Mouse (Mus musculus) cortical plate, adult 2 months (tissue): Measurements from ENCODE around the gene Olfr982.

ENCODE experiments used
- CTCF ChIP-seq: fragments of 200-500 bp; IDR thresholded peaks from 2 replicates; pipeline ENCODE4 v1.5.1; 2011; ENCODE audit warnings: mild to moderate bottlenecking, control low read depth, low read length; ENCODE audit not compliant: insufficient read depth; ENCODE audit errors: extremely low read depth
- POLR2A ChIP-seq: fragments of 200-500 bp; IDR thresholded peaks from 2 replicates; pipeline ENCODE4 v1.6.1; 2011; ENCODE audit warnings: mild to moderate bottlenecking, low read length, control low read depth; ENCODE audit not compliant: insufficient read depth; ENCODE audit errors: extremely low read depth

DNA sequence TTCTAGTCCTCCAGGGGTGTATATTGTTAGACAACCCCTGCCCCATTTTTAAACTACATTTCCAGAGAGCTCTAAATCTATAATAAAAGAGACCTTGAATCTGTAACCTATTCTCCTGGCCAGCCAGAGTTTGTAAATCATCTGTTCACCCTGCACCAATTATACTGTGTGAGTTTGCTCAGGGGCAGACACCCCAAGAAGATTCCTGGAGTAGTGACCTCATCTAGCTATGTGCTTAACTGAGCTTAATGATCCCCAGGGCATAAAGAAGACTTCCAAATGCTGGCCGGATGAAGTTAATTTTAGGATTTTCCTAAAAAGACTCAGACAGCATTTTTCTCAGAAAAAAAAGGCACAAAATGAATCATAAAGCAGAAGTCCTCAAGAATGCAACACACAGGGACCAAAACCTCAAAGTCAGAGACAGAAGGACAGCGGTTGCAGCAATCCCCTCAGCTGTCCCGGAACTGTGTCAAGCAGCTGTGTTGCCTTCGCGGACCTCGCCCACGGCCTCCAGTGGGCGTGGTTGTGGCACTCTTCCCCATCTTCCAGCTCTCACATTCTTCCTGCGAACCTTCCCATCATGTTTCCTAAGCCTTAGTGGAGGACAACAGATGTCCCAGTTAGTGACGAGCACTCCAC, 43.1 kb downstream of the Olfr982 start:
- TF ChIP-seq POLR2A: no peak
- TF ChIP-seq CTCF: no peak
